Mouse (Mus musculus) midbrain, embryonic 11.5 days (tissue): Measurements from ENCODE around the gene Robo2. TPM values are rescaled to one million over a fixed set of nuclear protein-coding genes. Genes with fewer than 3 reads are reported as not detected.
"Not testable (repeated sequence)": the region's sequence is repeated elsewhere in the genome, so short reads cannot be mapped to it uniquely, and the experiment has no call there.

Experiments
- ATAC-seq: fragments of 200-750 bp; cut with Nextera tagmentation; 2 replicates; pipeline ENCODE4 v1.8.0; 2017; ENCODE audit warnings: moderate TSS enrichment, moderate library complexity; ENCODE audit not compliant: low FRiP score
- DNase-seq: peaks from one replicate; pipeline ENCODE4 v3.0.0; 2015; ENCODE audit warnings: low spot score; ENCODE audit errors: missing footprints
- H3K27ac ChIP-seq: fragments of 300-500 bp; sonication (generic); 2 replicates; pipeline ENCODE4 v1.5.1; 2014; ENCODE audit warnings: low read depth, low read length
- H3K27me3 ChIP-seq: fragments of 300-500 bp; sonication (generic); 2 replicates; pipeline ENCODE4 v1.6.1; 2014; ENCODE audit warnings: mild to moderate bottlenecking, low read length, moderate library complexity, mixed read lengths; ENCODE audit not compliant: control insufficient read depth, insufficient read depth
- H3K36me3 ChIP-seq: fragments of 300-500 bp; sonication (generic); 2 replicates; pipeline ENCODE4 v1.6.1; 2014; ENCODE audit warnings: mild to moderate bottlenecking, low read length, moderate library complexity, mixed read lengths; ENCODE audit not compliant: control insufficient read depth, insufficient read depth
- H3K4me1 ChIP-seq: fragments of 300-500 bp; sonication (generic); 2 replicates; pipeline ENCODE4 v1.6.1; 2014; ENCODE audit warnings: low read length; ENCODE audit not compliant: control insufficient read depth, insufficient read depth
- H3K4me2 ChIP-seq: fragments of 300-500 bp; sonication (generic); 2 replicates; pipeline ENCODE4 v1.6.1; 2014; ENCODE audit warnings: mild to moderate bottlenecking, moderate library complexity
- H3K4me3 ChIP-seq: fragments of 300-500 bp; sonication (generic); 2 replicates; pipeline ENCODE4 v1.5.1; 2014; ENCODE audit warnings: low read depth, low read length
- H3K9ac ChIP-seq: fragments of 300-500 bp; sonication (generic); 2 replicates; pipeline ENCODE4 v1.6.1; 2014; ENCODE audit warnings: low read length
- H3K9me3 ChIP-seq: fragments of 300-500 bp; sonication (generic); 2 replicates; pipeline ENCODE4 v1.6.1; 2016; ENCODE audit warnings: low read length; ENCODE audit not compliant: control insufficient read depth
- WGBS: fragments of 180-500 bp; shearing (Covaris S2); extraction: QIAGEN DNeasy Blood & Tissue Kit; methylation state at CpG from one replicate; pipeline ENCODE4 v1.1.7; 2014; 5-methylcytosine and 5-hydroxymethylcytosine counted together
- polyA plus RNA-seq: library from polyadenylated mRNA; unstranded; fragments of >200 nt; fragmentation: Nextera tagmentation; extraction: Ambion mirVana; gene quantifications from 2 replicates; pipeline ENCODE4 v1.2.1, GENCODE M21; 2014

Robo2 gene
- polyA plus RNA-seq, 1 experiment from 2014 or later: 19.8 TPM

DNA sequence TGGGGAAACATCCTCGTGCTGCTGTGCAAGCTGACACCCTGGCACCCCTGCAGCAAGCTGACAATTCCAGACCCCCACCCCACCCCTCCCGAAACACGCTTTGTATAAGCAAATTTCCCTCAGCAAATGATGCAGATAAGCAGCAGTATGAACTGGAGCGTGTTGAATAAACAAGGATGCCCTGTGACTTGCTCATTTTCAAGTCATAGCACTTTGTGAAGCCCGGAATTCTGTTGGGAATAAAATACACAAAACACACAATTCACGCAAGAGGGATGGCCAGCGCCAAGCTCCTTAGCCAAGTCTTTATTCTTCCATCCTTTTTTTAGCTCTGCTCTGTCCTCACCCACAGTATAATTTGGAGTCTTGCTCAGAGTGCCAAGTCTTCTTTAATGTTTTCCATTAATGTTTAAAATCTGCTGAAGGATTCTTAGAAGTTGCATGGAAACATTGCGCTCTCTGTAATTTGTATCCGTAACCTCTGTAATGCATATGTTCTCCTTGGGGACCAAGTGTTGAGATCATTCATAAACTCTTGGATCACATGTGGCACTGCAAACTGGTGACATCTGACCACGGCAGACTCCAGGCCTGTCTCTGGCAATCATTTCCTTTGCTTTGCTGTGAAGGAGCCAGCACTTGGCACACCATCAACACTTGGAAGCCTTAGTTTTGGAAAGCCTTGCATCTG lies 356.4 kb downstream of the Robo2 start:
- no peaks in the 10 kb centered on the region for H3K4me1 ChIP-seq
- H3K4me3 ChIP-seq: no peak overlapping the region
- no peak overlapping the region for H3K27ac ChIP-seq
- no peak overlapping the region for H3K4me2 ChIP-seq
- H3K36me3 ChIP-seq: no peaks in the 10 kb centered on the region
- H3K27me3 ChIP-seq: no peaks in the 10 kb centered on the region
- DNase-seq (no peak), ATAC-seq (no peak)
- no peaks in the 10 kb centered on the region for H3K9me3 ChIP-seq
- 74% methylated on average over 10 of the region's 10 CpGs for WGBS
- no peak overlapping the region for H3K9ac ChIP-seq

GRCm38 (mm10) chr16:74049467-74049866 lies 362.2 kb downstream of the Robo2 start:
- Histone ChIP-seq H3K27me3 (no peaks in the 10 kb centered on the region), H3K4me1 (no peaks in the 10 kb centered on the region), H3K4me3 (no peak overlapping the region), H3K9ac (no peak overlapping the region), H3K36me3 (no peaks in the 10 kb centered on the region), H3K27ac (no peak overlapping the region), H3K9me3 (no peaks in the 10 kb centered on the region), H3K4me2 (no peak overlapping the region)
- ATAC-seq (no peak), DNase-seq (no peak)
- 92% methylated on average over 5 of the region's 5 CpGs for WGBS

DNA sequence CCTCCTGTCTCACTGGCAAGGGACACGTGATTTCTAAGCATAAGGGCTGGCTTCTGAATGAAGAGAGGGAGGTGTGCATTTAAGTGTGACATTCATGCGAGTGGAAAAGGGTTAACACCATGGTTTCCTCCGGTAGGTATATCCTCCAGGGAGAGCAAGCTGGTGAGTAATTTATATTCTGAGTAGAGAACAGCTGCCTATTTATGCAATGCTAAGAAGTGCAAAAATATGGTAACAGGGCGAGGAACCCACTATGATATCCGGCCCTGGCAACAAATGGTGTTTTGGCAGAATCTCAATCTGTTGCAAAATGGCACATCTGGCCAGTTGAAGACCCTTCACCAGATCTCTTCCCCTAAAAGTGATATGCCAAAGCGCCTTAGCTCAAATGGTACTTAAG lies 362.6 kb downstream of the Robo2 start:
- no peak overlapping the region for H3K27ac ChIP-seq
- no peaks in the 10 kb centered on the region for H3K4me1 ChIP-seq
- no peaks in the 10 kb centered on the region for H3K9me3 ChIP-seq
- no peak overlapping the region for H3K4me3 ChIP-seq
- H3K36me3 ChIP-seq: no peaks in the 10 kb centered on the region
- H3K9ac ChIP-seq: no peak overlapping the region
- H3K4me2 ChIP-seq: no peak overlapping the region
- DNase-seq: no peak
- WGBS: 71% methylated on average over 6 of the region's 6 CpGs
- no peaks in the 10 kb centered on the region for H3K27me3 ChIP-seq
- no peak for ATAC-seq

- Histone ChIP-seq H3K9me3 (no peaks in the 10 kb centered on the region), H3K9ac (no peak overlapping the region), H3K27ac (no peak overlapping the region), H3K27me3 (no peaks in the 10 kb centered on the region), H3K4me1 (no peaks in the 10 kb centered on the region), H3K36me3 (no peaks in the 10 kb centered on the region), H3K4me3 (no peak overlapping the region), H3K4me2 (no peak overlapping the region)
- ATAC-seq (no peak), DNase-seq (peak; percentile 35)
- WGBS: 42% methylated on average over 3 of the region's 3 CpGs
Observed at GRCm38 (mm10) chr16:74047232-74047631, 364.4 kb downstream of the Robo2 start.

- H3K4me3 ChIP-seq, H3K4me2 ChIP-seq, H3K27me3 ChIP-seq, H3K9ac ChIP-seq, DNase-seq, H3K36me3 ChIP-seq, H3K9me3 ChIP-seq, H3K4me1 ChIP-seq, ATAC-seq, H3K27ac ChIP-seq: not testable (repeated sequence)
- 79% methylated on average over 1 of the region's 2 CpGs for WGBS
Observed at GRCm38 (mm10) chr16:74040797-74041196, 370.8 kb downstream of the Robo2 start.

- Histone ChIP-seq H3K4me2 (no peak overlapping the region), H3K9ac (no peak overlapping the region), H3K4me1 (no peaks in the 10 kb centered on the region), H3K4me3 (no peak overlapping the region), H3K9me3 (no peaks in the 10 kb centered on the region), H3K36me3 (no peaks in the 10 kb centered on the region), H3K27me3 (no peaks in the 10 kb centered on the region), H3K27ac (no peak overlapping the region)
- ATAC-seq: no peak
- 78% methylated on average over 4 of the region's 4 CpGs for WGBS
- no peak for DNase-seq
Observed at GRCm38 (mm10) chr16:74027822-74028221, 383.8 kb downstream of the Robo2 start.

- 33% methylated on average over 1 of the region's 1 CpGs for WGBS
Observed at GRCm38 (mm10) chr16:74022281-74022978, 389.2 kb downstream of the Robo2 start.

GRCm38 (mm10) chr16:74005767-74006166 lies 405.9 kb downstream of the Robo2 start:
- no peak for ATAC-seq
- Histone ChIP-seq H3K4me3 (no peak overlapping the region), H3K27me3 (no peaks in the 10 kb centered on the region), H3K36me3 (no peaks in the 10 kb centered on the region), H3K4me1 (no peaks in the 10 kb centered on the region), H3K9ac (no peak overlapping the region), H3K4me2 (no peak overlapping the region), H3K27ac (no peak overlapping the region), H3K9me3 (no peaks in the 10 kb centered on the region)
- 87% methylated on average over 3 of the region's 3 CpGs for WGBS
- DNase-seq: no peak

More at GRCm38 (mm10) chr16:74022281-74022978, 389.2 kb downstream of the Robo2 start:
- H3K4me3 ChIP-seq: no peak overlapping the region
- no peaks in the 10 kb centered on the region for H3K27me3 ChIP-seq
- H3K9me3 ChIP-seq: no peaks in the 10 kb centered on the region
- H3K4me1 ChIP-seq: no peaks in the 10 kb centered on the region
- no peak overlapping the region for H3K27ac ChIP-seq
- H3K9ac ChIP-seq: no peak overlapping the region
- DNase-seq (no peak), ATAC-seq (0 out of 2 replicates have a peak, but pooled peaks have one; percentile 22)
- no peak overlapping the region for H3K4me2 ChIP-seq
- no peaks in the 10 kb centered on the region for H3K36me3 ChIP-seq

DNA sequence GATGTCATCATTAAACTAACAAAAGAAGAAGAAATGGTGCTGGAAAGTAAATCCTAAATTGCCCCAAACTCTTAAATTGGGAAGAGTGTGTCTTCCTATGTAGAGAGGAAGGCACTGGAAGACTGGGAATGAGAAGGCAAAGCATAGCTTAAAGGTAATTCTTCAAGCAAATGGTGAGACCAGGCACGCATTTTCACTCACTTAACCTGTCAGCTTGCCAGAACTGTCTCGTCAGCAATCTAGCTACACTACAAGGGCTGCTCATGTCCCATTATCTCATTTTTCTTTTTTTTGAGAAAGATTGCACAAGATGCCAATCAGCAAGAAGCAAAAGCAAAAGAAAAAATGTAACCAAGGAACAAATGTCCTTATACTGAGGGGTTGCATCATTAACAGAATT lies 410.3 kb downstream of the Robo2 start:
- Histone ChIP-seq H3K27me3 (no peaks in the 10 kb centered on the region), H3K9ac (no peak overlapping the region), H3K9me3 (no peaks in the 10 kb centered on the region), H3K4me1 (no peaks in the 10 kb centered on the region), H3K27ac (no peak overlapping the region), H3K36me3 (no peaks in the 10 kb centered on the region), H3K4me3 (no peak overlapping the region), H3K4me2 (no peak overlapping the region)
- ATAC-seq (no peak), DNase-seq (no peak)
- WGBS: 82% methylated on average over 2 of the region's 2 CpGs
